Mouse (Mus musculus): ENCODE measurements around the gene Pip4k2b. TPM values are rescaled to one million over a fixed set of nuclear protein-coding genes. Genes with fewer than 3 reads are reported as not detected.
"Not testable (repeated sequence)": the region's sequence is repeated elsewhere in the genome, so short reads cannot be mapped to it uniquely, and the experiment has no call there.

The Pip4k2b gene
- polyA plus RNA-seq, 1 experiment from 2014 or later = 2.5 TPM

DNA sequence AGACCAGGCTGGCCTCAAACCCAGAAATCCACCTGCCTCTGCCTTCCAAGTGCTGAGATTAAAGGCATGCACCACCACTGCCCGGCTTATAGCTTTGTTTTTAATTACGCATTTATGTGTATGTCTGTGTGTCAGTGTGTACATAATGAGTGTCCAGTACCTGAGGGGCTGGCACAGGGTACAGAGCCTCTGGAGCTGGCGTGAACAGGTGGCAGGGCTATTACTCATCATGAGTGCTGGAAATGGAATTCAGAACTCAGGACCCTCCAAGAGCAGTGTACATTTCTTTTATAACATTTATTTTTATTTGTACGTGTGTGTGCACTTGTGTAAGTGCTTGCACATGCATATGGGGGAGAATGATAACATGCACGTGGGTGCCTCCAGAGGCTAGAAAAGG, 7.9 kb downstream of the Pip4k2b start:
- Histone ChIP-seq H3K27ac (ENCODE audit: low read length) (no peak overlapping the region), H3K9ac (replicated peaks; ENCODE audit: low read depth, low read length) (no peak overlapping the region), H3K4me1 (ENCODE audit: control insufficient read depth, insufficient read depth, low read length) (0 out of 2 replicates have a peak, but pooled peaks cover 4% of the 10 kb centered on the region), H3K4me2 (replicated peaks; ENCODE audit: low read depth, low read length) (no peak overlapping the region), H3K4me3 (ENCODE audit: low read depth, low read length) (no peak overlapping the region), H3K27me3 (ENCODE audit: control insufficient read depth, insufficient read depth, low read length) (no peaks in the 10 kb centered on the region), H3K9me3 (ENCODE audit: control insufficient read depth, low read depth, low read length) (no peaks in the 10 kb centered on the region), H3K36me3 (ENCODE audit: control insufficient read depth, insufficient read depth, low read length) (0 out of 2 replicates have a peak, but pooled peaks cover under 1% of the 10 kb centered on the region)
- WGBS = 87% methylated on average over 5 of the region's 5 CpGs
- no peak for ATAC-seq (ENCODE audit: insufficient number of reproducible peaks, insufficient read depth, low FRiP score, low read depth)

DNA sequence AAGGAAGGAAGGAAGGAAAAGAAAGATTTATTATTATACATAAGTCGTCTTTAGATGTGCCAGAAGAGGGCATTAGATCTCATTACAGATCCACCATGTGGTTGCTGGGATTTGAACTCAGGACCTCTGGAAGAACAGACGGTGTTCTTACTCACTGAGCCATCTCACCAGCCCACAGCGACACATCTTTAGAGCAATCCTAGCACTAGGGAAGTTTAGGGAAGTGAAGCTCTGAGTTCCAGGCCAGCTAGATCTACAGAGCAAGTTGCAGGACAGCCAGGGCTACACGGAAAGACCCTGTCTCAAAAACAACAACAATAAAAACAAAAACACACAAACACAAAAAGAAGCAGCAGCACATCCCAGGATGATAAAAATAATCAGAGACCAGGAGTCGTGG, 9.7 kb downstream of the Pip4k2b start:
- H3K4me2 ChIP-seq (replicated peaks; ENCODE audit: low read depth, low read length); H3K9me3 ChIP-seq (ENCODE audit: control insufficient read depth, low read depth, low read length); H3K9ac ChIP-seq (replicated peaks; ENCODE audit: low read depth, low read length); H3K4me3 ChIP-seq (ENCODE audit: low read depth, low read length); H3K27me3 ChIP-seq (ENCODE audit: control insufficient read depth, insufficient read depth, low read length); H3K27ac ChIP-seq (ENCODE audit: low read length); H3K4me1 ChIP-seq (ENCODE audit: control insufficient read depth, insufficient read depth, low read length); ATAC-seq (ENCODE audit: insufficient number of reproducible peaks, insufficient read depth, low FRiP score, low read depth): not testable (repeated sequence)
- H3K36me3 ChIP-seq (ENCODE audit: control insufficient read depth, insufficient read depth, low read length) = peaks cover 10% of the 10 kb centered on the region
- WGBS = 87% methylated on average over 5 of the region's 5 CpGs

DNA sequence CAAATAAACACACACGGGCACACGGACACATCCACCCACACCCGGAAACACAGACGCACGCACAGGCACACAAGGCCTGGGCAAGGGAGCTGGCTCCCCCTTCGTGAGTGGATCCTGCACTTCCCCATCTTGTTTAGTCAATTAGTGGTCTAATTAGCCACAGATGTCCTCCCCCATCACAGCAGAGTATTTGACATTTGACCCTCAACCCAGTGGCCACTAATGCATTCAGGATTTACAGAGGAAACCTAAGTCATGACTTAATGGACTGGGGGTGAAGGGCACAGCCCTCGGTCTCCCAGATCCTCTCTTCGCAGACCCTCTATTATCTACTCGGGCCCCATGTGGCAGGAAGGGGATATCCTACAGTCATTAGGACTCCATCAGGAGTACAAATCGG, 10.8 kb downstream of the Pip4k2b start:
- ATAC-seq (ENCODE audit: insufficient number of reproducible peaks, insufficient read depth, low FRiP score, low read depth) = no peak
- H3K4me1 ChIP-seq (ENCODE audit: control insufficient read depth, insufficient read depth, low read length) = 0 out of 2 replicates have a peak, but pooled peaks cover 4% of the 10 kb centered on the region
- H3K36me3 ChIP-seq (ENCODE audit: control insufficient read depth, insufficient read depth, low read length) = peaks cover 15% of the 10 kb centered on the region
- WGBS = 33% methylated on average over 10 of the region's 10 CpGs
- no peaks in the 10 kb centered on the region for H3K27me3 ChIP-seq (ENCODE audit: control insufficient read depth, insufficient read depth, low read length)
- H3K4me3 ChIP-seq (ENCODE audit: low read depth, low read length) = no peak overlapping the region
- H3K9ac ChIP-seq (replicated peaks; ENCODE audit: low read depth, low read length) = no peak overlapping the region
- no peaks in the 10 kb centered on the region for H3K9me3 ChIP-seq (ENCODE audit: control insufficient read depth, low read depth, low read length)
- H3K27ac ChIP-seq (ENCODE audit: low read length) = 0 out of 2 replicates have a peak overlapping the region, but pooled peaks have one; percentile 2
- H3K4me2 ChIP-seq (replicated peaks; ENCODE audit: low read depth, low read length) = no peak overlapping the region

DNA sequence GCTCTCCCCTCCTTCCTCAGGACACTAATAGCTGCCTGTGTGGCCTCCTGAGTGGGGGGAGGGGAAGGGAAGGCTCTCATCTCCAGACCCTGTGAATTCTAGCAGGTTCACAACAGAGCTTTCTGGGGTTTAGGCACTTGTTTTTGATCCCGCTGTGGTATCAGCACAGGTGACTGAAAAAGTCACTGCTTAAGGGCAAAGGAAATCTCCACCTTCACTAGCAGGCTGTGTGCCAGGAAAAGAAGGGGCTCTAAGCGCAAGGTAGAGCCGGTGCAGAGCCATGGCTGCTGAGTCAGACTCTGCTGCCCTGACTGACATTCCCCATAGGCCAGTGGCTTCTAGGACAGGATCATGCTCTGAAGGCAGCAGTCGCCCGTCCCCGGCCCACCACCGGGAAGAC, 15.8 kb downstream of the Pip4k2b start:
- 76% methylated on average over 7 of the region's 7 CpGs for WGBS
- no peak overlapping the region for H3K4me2 ChIP-seq (replicated peaks; ENCODE audit: low read depth, low read length)
- no peak for ATAC-seq (ENCODE audit: insufficient number of reproducible peaks, insufficient read depth, low FRiP score, low read depth)
- H3K4me3 ChIP-seq (ENCODE audit: low read depth, low read length) = no peak overlapping the region
- H3K27me3 ChIP-seq (ENCODE audit: control insufficient read depth, insufficient read depth, low read length) = no peaks in the 10 kb centered on the region
- H3K9ac ChIP-seq (replicated peaks; ENCODE audit: low read depth, low read length) = no peak overlapping the region
- no peaks in the 10 kb centered on the region for H3K9me3 ChIP-seq (ENCODE audit: control insufficient read depth, low read depth, low read length)
- H3K4me1 ChIP-seq (ENCODE audit: control insufficient read depth, insufficient read depth, low read length) = no peaks in the 10 kb centered on the region
- H3K36me3 ChIP-seq (ENCODE audit: control insufficient read depth, insufficient read depth, low read length) = peaks cover 50% of the 10 kb centered on the region
- H3K27ac ChIP-seq (ENCODE audit: low read length) = no peak overlapping the region

DNA sequence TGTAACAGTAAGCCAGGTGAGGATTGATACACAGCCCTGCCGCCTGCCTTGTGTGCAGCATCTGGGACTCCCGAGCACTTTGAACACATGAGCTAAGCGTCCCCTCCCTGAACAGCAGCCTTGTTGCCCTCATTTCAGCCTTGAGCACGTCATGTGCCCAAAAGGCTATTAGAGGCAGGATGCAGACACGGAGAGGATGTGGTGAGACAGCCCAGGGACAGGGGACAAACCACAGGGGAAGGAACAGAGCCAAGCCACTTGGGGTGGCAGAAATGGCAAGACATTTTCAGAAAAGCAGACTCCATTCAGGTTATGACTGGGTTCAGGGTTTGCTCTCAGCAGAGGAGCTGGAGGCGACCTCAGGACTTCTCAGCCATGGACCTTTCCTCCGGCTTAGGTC, 16.2 kb downstream of the Pip4k2b start:
- H3K27me3 ChIP-seq (ENCODE audit: control insufficient read depth, insufficient read depth, low read length) = no peaks in the 10 kb centered on the region
- ATAC-seq (ENCODE audit: insufficient number of reproducible peaks, insufficient read depth, low FRiP score, low read depth) = no peak
- H3K4me1 ChIP-seq (ENCODE audit: control insufficient read depth, insufficient read depth, low read length) = no peaks in the 10 kb centered on the region
- no peaks in the 10 kb centered on the region for H3K9me3 ChIP-seq (ENCODE audit: control insufficient read depth, low read depth, low read length)
- H3K27ac ChIP-seq (ENCODE audit: low read length) = no peak overlapping the region
- H3K9ac ChIP-seq (replicated peaks; ENCODE audit: low read depth, low read length) = no peak overlapping the region
- H3K4me2 ChIP-seq (replicated peaks; ENCODE audit: low read depth, low read length) = no peak overlapping the region
- H3K4me3 ChIP-seq (ENCODE audit: low read depth, low read length) = no peak overlapping the region
- H3K36me3 ChIP-seq (ENCODE audit: control insufficient read depth, insufficient read depth, low read length) = peaks cover 51% of the 10 kb centered on the region
- 67% methylated on average over 7 of the region's 7 CpGs for WGBS

DNA sequence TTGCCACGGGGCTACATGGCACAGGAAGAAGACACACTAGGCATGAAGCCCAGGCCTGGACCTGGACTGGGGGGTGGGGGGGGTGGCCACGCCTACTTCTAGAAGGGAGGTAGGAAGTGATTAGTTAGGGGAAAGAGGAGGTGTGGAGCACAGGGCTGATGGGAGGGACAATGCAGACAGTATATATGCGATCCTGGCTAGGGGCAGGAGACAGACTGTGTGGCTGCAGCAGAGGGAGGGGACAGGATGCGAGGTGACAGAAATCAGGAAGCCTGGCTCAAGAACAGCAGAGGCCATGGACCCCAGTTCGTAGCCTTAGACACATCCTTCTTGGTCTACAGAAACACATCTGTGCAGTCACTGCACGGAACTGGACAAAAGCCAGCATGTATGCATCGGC, 20.8 kb downstream of the Pip4k2b start:
- no peaks in the 10 kb centered on the region for H3K27me3 ChIP-seq (ENCODE audit: control insufficient read depth, insufficient read depth, low read length)
- 82% methylated on average over 7 of the region's 7 CpGs for WGBS
- H3K9me3 ChIP-seq (ENCODE audit: control insufficient read depth, low read depth, low read length) = no peaks in the 10 kb centered on the region; the same call in 1 of the 2 replicates
- no peak overlapping the region for H3K4me3 ChIP-seq (ENCODE audit: low read depth, low read length)
- no peak overlapping the region for H3K9ac ChIP-seq (replicated peaks; ENCODE audit: low read depth, low read length)
- H3K36me3 ChIP-seq (ENCODE audit: control insufficient read depth, insufficient read depth, low read length) = peaks cover 68% of the 10 kb centered on the region
- H3K4me2 ChIP-seq (replicated peaks; ENCODE audit: low read depth, low read length) = no peak overlapping the region
- ATAC-seq (ENCODE audit: insufficient number of reproducible peaks, insufficient read depth, low FRiP score, low read depth) = no peak; the same call in 1 of the 2 replicates
- no peak overlapping the region for H3K27ac ChIP-seq (ENCODE audit: low read length)
- H3K4me1 ChIP-seq (ENCODE audit: control insufficient read depth, insufficient read depth, low read length) = no peaks in the 10 kb centered on the region

DNA sequence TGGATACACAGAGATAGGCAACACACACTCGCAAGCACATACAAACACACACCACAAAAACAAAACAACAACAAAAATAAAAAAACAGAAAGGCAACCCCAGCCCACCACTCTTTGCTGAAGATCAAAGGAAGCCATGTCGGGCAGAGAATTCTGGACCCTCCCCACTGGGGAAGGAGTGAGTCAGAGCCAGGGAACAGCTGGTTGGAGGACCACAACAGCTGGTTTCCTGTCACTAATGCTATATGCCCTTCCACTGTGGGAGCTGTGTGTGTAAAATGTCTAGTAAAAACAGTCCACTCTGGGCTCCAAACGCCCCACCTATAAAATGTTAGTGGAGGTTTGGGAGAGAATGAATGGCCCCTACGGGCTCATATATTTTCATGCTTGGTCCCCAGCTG, 23.2 kb downstream of the Pip4k2b start:
- Histone ChIP-seq H3K9me3 (ENCODE audit: control insufficient read depth, low read depth, low read length) (no peaks in the 10 kb centered on the region; the same call in 1 of the 2 replicates), H3K4me1 (ENCODE audit: control insufficient read depth, insufficient read depth, low read length) (no peaks in the 10 kb centered on the region), H3K4me3 (ENCODE audit: low read depth, low read length) (no peak overlapping the region), H3K9ac (replicated peaks; ENCODE audit: low read depth, low read length) (no peak overlapping the region), H3K27ac (ENCODE audit: low read length) (no peak overlapping the region), H3K36me3 (ENCODE audit: control insufficient read depth, insufficient read depth, low read length) (peaks cover 56% of the 10 kb centered on the region), H3K27me3 (ENCODE audit: control insufficient read depth, insufficient read depth, low read length) (no peaks in the 10 kb centered on the region), H3K4me2 (replicated peaks; ENCODE audit: low read depth, low read length) (no peak overlapping the region)
- ATAC-seq (ENCODE audit: insufficient number of reproducible peaks, insufficient read depth, low FRiP score, low read depth) = no peak
- 90% methylated on average over 4 of the region's 4 CpGs for WGBS

DNA sequence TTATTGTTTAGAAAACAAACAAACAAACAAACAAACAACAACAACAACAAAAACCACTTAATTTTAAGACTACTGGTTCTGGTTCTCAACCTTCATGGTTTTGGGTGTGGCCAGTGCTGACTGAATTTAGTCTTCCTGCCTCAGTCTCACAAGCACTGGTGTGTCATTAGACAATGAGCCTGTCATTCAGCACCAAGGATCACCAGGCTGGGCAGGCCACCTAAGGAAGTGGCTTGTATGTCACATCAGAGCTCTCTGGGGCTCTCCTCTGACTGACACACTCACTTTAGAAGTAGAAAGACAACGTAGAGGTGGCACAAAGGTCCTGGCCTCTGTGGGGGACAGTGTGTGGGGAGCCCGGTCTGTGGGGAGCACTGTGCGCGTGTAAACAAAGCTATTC, 25.5 kb downstream of the Pip4k2b start:
- ATAC-seq (ENCODE audit: insufficient number of reproducible peaks, insufficient read depth, low FRiP score, low read depth) = no peak
- Histone ChIP-seq H3K4me2 (replicated peaks; ENCODE audit: low read depth, low read length) (no peak overlapping the region), H3K27ac (ENCODE audit: low read length) (no peak overlapping the region), H3K27me3 (ENCODE audit: control insufficient read depth, insufficient read depth, low read length) (no peaks in the 10 kb centered on the region), H3K9me3 (ENCODE audit: control insufficient read depth, low read depth, low read length) (no peaks in the 10 kb centered on the region; the same call in 1 of the 2 replicates), H3K4me3 (ENCODE audit: low read depth, low read length) (no peak overlapping the region), H3K9ac (replicated peaks; ENCODE audit: low read depth, low read length) (no peak overlapping the region), H3K4me1 (ENCODE audit: control insufficient read depth, insufficient read depth, low read length) (no peaks in the 10 kb centered on the region), H3K36me3 (ENCODE audit: control insufficient read depth, insufficient read depth, low read length) (peaks cover 44% of the 10 kb centered on the region)
- 86% methylated on average over 4 of the region's 4 CpGs for WGBS

DNA sequence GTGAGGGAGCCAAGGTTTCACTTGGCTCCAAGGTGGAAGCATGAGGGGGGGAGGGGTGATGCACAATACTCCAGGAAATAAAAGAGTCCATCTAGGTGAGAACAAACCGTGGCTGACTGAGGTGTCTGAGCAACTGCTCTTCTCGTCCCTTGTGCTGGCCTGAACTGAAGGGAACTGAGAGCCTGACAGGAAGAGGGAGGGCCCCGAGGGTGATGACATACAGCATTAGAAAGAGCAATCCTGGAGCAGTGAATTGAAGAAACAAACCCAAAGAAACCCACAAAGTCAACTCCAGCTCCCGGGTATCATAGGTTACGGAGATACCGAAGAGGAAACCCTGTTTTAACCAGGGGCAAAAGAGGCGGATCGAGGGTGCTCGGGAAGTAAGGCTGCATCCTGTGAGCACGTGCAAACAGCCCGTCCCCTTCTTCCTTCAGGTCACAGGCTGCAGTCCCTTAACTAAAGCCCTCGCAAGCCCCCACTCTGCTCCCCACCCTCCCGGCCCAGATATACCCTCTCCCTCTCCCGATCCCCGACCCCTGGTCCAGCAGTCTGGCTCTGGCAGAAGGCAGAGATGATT, 26.1 kb downstream of the Pip4k2b start:
- H3K36me3 ChIP-seq (ENCODE audit: control insufficient read depth, insufficient read depth, low read length) = peaks cover 46% of the 10 kb centered on the region
- no peak for ATAC-seq (ENCODE audit: insufficient number of reproducible peaks, insufficient read depth, low FRiP score, low read depth)
- 83% methylated on average over 15 of the region's 15 CpGs for WGBS

More for the DNA sequence above, 26.1 kb downstream of the Pip4k2b start:
- Histone ChIP-seq H3K27ac (ENCODE audit: low read length) (no peak overlapping the region), H3K4me1 (ENCODE audit: control insufficient read depth, insufficient read depth, low read length) (no peaks in the 10 kb centered on the region), H3K27me3 (ENCODE audit: control insufficient read depth, insufficient read depth, low read length) (no peaks in the 10 kb centered on the region), H3K9ac (replicated peaks; ENCODE audit: low read depth, low read length) (no peak overlapping the region), H3K4me3 (ENCODE audit: low read depth, low read length) (no peak overlapping the region), H3K9me3 (ENCODE audit: control insufficient read depth, low read depth, low read length) (no peaks in the 10 kb centered on the region; the same call in 1 of the 2 replicates), H3K4me2 (replicated peaks; ENCODE audit: low read depth, low read length) (no peak overlapping the region)

Data from stomach, embryonic 14.5 days (tissue).